Mouse (Mus musculus) heart, adult 11 months (tissue): ENCODE results near the gene Mum1.
"Not testable (repeated sequence)": the region's sequence is repeated elsewhere in the genome, so short reads cannot be mapped to it uniquely, and the experiment has no call there.

Experiments used
- DNase-seq: peaks from one replicate; pipeline ENCODE4 v3.0.0; 2022

Mum1 gene

GRCm38 (mm10) chr10:80208841-80209371, 17.3 kb upstream of the Mum1 start:
- no peak for DNase-seq

- DNase-seq: not testable (repeated sequence)
Measured at GRCm38 (mm10) chr10:80211547-80212103, 14.6 kb upstream of the Mum1 start.

- no peak for DNase-seq
Measured at GRCm38 (mm10) chr10:80215048-80215772, 11.0 kb upstream of the Mum1 start.

- no peak for DNase-seq
Measured at GRCm38 (mm10) chr10:80220676-80221075, 5.6 kb upstream of the Mum1 start.

- not testable (repeated sequence) for DNase-seq
Measured at GRCm38 (mm10) chr10:80223137-80223536, 3.1 kb upstream of the Mum1 start.

GRCm38 (mm10) chr10:80226071-80226415, 191 bp upstream of the Mum1 start:
- no peak for DNase-seq

GRCm38 (mm10) chr10:80227166-80227539, 919 bp downstream of the Mum1 start:
- DNase-seq: no peak

- DNase-seq: no peak
Measured at GRCm38 (mm10) chr10:80227877-80228775, 1.9 kb downstream of the Mum1 start.

- DNase-seq: no peak
Measured at GRCm38 (mm10) chr10:80236145-80236825, 10.1 kb downstream of the Mum1 start.

- DNase-seq: no peak
Measured at GRCm38 (mm10) chr10:80237020-80237419, 10.8 kb downstream of the Mum1 start.

- DNase-seq: no peak
Measured at GRCm38 (mm10) chr10:80238306-80238705, 12.1 kb downstream of the Mum1 start.

GRCm38 (mm10) chr10:80239791-80240190, 13.6 kb downstream of the Mum1 start:
- no peak for DNase-seq

- DNase-seq: no peak
Measured at GRCm38 (mm10) chr10:80242088-80242487, 15.9 kb downstream of the Mum1 start.

GRCm38 (mm10) chr10:80242607-80243006, 16.4 kb downstream of the Mum1 start:
- no peak for DNase-seq

- DNase-seq: no peak
Measured at GRCm38 (mm10) chr10:80244791-80245399, 18.7 kb downstream of the Mum1 start.

GRCm38 (mm10) chr10:80245600-80245999, 19.4 kb downstream of the Mum1 start:
- DNase-seq: peak; percentile 96

- DNase-seq: no peak
Measured at GRCm38 (mm10) chr10:80247849-80248248, 21.6 kb downstream of the Mum1 start.

- not testable (repeated sequence) for DNase-seq
Measured at GRCm38 (mm10) chr10:80248437-80248836, 22.2 kb downstream of the Mum1 start.

- peak; percentile 99 for DNase-seq
Measured at GRCm38 (mm10) chr10:80248971-80249640, 22.9 kb downstream of the Mum1 start, which contains the start of gene Ndufs7. TSS of gene Ndufs7 (plus strand) at chr10:80249121.

GRCm38 (mm10) chr10:80250059-80250458, 23.8 kb downstream of the Mum1 start:
- peak; percentile 89 for DNase-seq

GRCm38 (mm10) chr10:80250573-80250972, 24.3 kb downstream of the Mum1 start:
- peak; percentile 90 for DNase-seq

- peak; percentile 93 for DNase-seq
Measured at GRCm38 (mm10) chr10:80252011-80252410, 25.8 kb downstream of the Mum1 start.
